Mouse (Mus musculus) embryonic facial prominence, embryonic 12.5 days (tissue): ENCODE data around the gene Dnah10. TPM values are rescaled to one million over a fixed set of nuclear protein-coding genes. Genes with fewer than 3 reads are reported as not detected.

Source experiments
- ATAC-seq: fragments of 200-750 bp; cut with Nextera tagmentation; 2 replicates; pipeline ENCODE4 v1.8.0; 2017; ENCODE audit not compliant: insufficient number of reproducible peaks, insufficient read depth, low FRiP score, low TSS enrichment
- H3K27ac ChIP-seq: fragments of 300-500 bp; sonication (generic); 2 replicates; pipeline ENCODE4 v1.5.1; 2016; ENCODE audit warnings: mild to moderate bottlenecking
- H3K27me3 ChIP-seq: fragments of 300-500 bp; sonication (generic); 2 replicates; pipeline ENCODE4 v1.6.1; 2016; ENCODE audit warnings: mild to moderate bottlenecking, moderate library complexity
- H3K36me3 ChIP-seq: fragments of 300-500 bp; sonication (generic); 2 replicates; pipeline ENCODE4 v1.6.1; 2016; ENCODE audit warnings: mild to moderate bottlenecking
- H3K4me1 ChIP-seq: fragments of 300-500 bp; sonication (generic); 2 replicates; pipeline ENCODE4 v1.6.1; 2016
- H3K4me2 ChIP-seq: fragments of 300-500 bp; sonication (generic); replicated peaks from 2 replicates; pipeline ENCODE4 v1.6.1; 2016; ENCODE audit warnings: mild to moderate bottlenecking, moderate library complexity
- H3K4me3 ChIP-seq: fragments of 300-500 bp; sonication (generic); 2 replicates; pipeline ENCODE4 v1.5.1; 2016; ENCODE audit warnings: mild to moderate bottlenecking
- H3K9ac ChIP-seq: fragments of 300-500 bp; sonication (generic); 2 replicates; pipeline ENCODE4 v1.6.1; 2016; ENCODE audit warnings: mild to moderate bottlenecking, moderate library complexity
- H3K9me3 ChIP-seq: fragments of 300-500 bp; sonication (generic); 2 replicates; pipeline ENCODE4 v1.6.1; 2016; ENCODE audit warnings: mild to moderate bottlenecking, moderate library complexity
- WGBS: fragments of 180-500 bp; shearing (Covaris S2); methylation state at CpG from one replicate; pipeline ENCODE4 v1.1.7; 2016; 5-methylcytosine and 5-hydroxymethylcytosine counted together
- polyA plus RNA-seq: library from polyadenylated mRNA; unstranded; fragments of >200 nt; fragmentation: Nextera tagmentation; extraction: Ambion mirVana; gene quantifications from 2 replicates; pipeline ENCODE4 v1.2.1, GENCODE M21; 2016

The Dnah10 gene
- polyA plus RNA-seq, 1 experiment from 2014 or later = 0.08 TPM

DNA sequence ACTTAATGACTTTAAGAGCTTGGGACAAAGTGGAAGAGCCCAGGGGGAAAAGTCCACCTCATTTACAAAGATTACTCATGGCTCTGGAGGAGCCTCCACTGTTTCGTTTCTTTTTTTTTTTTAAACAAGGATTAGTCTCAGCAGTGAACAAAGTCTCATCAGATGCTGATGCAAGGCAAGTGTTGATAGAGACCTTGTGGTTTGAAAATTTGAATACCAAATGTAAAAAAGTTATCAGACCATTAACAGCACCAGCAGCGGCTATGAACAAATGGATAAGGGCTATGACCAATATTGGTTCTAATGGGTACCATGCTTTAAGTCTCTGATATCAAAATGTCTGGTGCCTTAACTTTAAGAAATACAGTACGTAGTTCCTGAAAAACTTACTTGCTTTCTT is 124.1 kb downstream of the Dnah10 start:
- no peak overlapping the region for H3K9ac ChIP-seq
- ATAC-seq = no peak
- no peak overlapping the region for H3K4me3 ChIP-seq
- H3K27ac ChIP-seq = no peak overlapping the region
- peaks cover 20% of the 10 kb centered on the region for H3K4me1 ChIP-seq
- no peaks in the 10 kb centered on the region for H3K27me3 ChIP-seq
- no peaks in the 10 kb centered on the region for H3K9me3 ChIP-seq
- WGBS = 76% methylated on average over 3 of the region's 3 CpGs
- no peak overlapping the region for H3K4me2 ChIP-seq
- no peaks in the 10 kb centered on the region for H3K36me3 ChIP-seq

DNA sequence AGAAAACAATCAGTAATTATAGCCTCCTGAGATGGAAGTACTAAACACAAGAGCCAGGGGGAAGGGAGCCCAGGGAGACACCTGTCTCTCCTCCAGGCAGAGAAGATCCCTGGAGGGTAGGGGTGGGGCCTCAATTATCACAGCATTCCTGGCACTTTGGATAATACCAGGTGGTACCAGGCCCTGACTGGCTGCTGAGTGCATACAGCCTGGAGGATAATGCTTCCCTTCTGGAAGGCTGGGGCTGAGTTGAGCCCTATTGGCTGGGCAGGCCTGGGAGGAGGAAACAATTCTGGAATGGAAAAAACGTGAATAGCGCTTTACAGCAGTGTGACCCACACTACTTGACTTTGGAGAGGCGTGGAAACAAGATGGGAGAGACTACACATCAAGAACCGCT is 126.7 kb downstream of the Dnah10 start:
- Histone ChIP-seq H3K4me3 (no peak overlapping the region), H3K9me3 (no peaks in the 10 kb centered on the region), H3K27ac (no peak overlapping the region), H3K27me3 (no peaks in the 10 kb centered on the region), H3K9ac (no peak overlapping the region), H3K36me3 (no peaks in the 10 kb centered on the region), H3K4me1 (peaks cover 20% of the 10 kb centered on the region), H3K4me2 (no peak overlapping the region)
- WGBS = 35% methylated on average over 4 of the region's 4 CpGs
- ATAC-seq = no peak

DNA sequence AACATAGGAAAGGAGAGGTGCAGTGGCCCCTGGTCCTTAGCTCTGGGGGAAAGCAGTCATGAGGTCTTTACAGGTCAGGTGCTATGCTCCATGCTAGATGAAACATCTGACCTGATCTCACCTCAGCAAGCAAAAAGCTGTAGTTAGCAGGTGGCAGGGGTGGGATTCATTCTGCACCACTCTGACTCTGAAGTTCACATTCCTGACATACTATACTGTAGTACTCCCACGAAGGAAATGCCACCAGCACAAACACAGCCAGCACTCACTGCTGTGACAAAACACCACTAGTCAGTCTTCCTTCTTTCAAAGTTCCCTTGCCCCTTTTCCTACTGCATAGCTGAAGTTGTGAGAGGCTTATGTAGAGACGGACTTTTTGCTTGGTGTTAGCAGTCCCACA is 127.4 kb downstream of the Dnah10 start:
- no peaks in the 10 kb centered on the region for H3K27me3 ChIP-seq
- peaks cover 13% of the 10 kb centered on the region for H3K4me1 ChIP-seq
- 26% methylated on average over 2 of the region's 2 CpGs for WGBS
- no peak overlapping the region for H3K4me2 ChIP-seq
- H3K9me3 ChIP-seq = no peaks in the 10 kb centered on the region
- H3K36me3 ChIP-seq = no peaks in the 10 kb centered on the region
- H3K27ac ChIP-seq = no peak overlapping the region
- H3K4me3 ChIP-seq = no peak overlapping the region
- H3K9ac ChIP-seq = no peak overlapping the region
- ATAC-seq = no peak

DNA sequence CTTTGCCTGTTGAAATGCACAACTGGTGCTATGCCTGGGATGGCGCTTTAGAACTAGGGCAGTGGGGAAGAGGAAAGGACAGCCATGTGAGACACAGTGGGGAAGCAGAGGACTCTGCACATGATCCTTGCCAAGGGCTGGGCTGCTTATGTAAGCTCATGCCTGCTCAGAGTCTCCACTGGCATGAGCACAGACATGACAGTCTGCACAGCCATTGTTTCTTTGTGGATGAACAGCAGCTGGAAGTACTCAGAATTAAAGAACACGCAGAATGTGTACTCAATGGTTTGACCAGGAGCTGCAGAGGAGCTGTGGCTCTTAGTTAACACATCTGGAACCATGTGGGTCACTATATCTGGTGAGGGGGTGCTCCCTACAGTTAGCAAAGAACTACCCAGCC is 128.2 kb downstream of the Dnah10 start:
- no peak overlapping the region for H3K4me2 ChIP-seq
- H3K36me3 ChIP-seq = no peaks in the 10 kb centered on the region
- H3K27me3 ChIP-seq = no peaks in the 10 kb centered on the region
- no peak overlapping the region for H3K4me3 ChIP-seq
- no peak overlapping the region for H3K27ac ChIP-seq
- WGBS = 72% methylated on average over 2 of the region's 2 CpGs
- H3K9me3 ChIP-seq = no peaks in the 10 kb centered on the region
- ATAC-seq = no peak
- peaks cover 10% of the 10 kb centered on the region; the same call in 1 of the 2 replicates for H3K4me1 ChIP-seq
- H3K9ac ChIP-seq = no peak overlapping the region

DNA sequence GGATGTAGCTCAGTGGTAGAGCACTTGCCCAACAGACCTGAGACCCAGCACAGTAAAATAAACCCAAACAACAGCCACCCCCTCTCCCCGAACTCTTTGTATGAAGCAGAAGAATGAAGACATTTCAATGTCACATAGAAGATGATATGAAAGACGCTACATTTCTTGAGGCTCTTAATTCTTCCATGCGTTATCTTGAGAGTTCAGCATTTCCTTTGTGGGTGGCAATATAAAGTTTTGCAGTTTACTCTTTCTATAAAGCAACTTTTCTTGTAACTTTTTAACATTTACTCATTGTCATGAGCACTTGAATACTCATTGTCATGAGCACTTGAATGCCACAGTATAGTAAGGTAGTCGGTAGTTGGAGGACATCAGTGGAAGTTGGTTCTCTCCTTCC is 129.3 kb downstream of the Dnah10 start:
- Histone ChIP-seq H3K27ac (no peak overlapping the region), H3K4me1 (peaks cover 10% of the 10 kb centered on the region; the same call in 1 of the 2 replicates), H3K9ac (no peak overlapping the region), H3K27me3 (peaks cover 3% of the 10 kb centered on the region; the same call in 1 of the 2 replicates), H3K36me3 (no peaks in the 10 kb centered on the region), H3K4me2 (no peak overlapping the region), H3K4me3 (no peak overlapping the region), H3K9me3 (no peaks in the 10 kb centered on the region)
- ATAC-seq = no peak
- 89% methylated on average over 4 of the region's 4 CpGs for WGBS

DNA sequence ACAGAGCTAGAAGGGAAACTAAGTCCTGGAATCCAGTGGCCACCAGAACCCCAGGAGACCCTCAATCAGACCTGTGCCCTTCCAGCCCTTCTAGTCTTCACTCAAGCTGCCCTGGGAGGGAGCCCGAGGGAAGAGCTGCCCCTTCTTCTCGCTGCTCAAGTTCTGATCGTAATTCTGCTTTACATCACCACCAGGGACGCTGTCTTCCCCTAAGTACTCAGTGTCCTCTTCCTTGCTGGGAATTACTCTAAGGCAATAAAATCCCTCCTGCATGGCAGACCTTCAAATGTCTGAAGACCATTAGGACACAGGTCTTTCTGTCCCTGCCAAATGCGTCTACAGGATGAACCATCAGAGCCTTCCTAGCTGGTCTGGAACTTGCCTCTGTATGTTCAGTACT is 135.1 kb downstream of the Dnah10 start:
- Histone ChIP-seq H3K27me3 (peaks cover 20% of the 10 kb centered on the region), H3K27ac (no peak overlapping the region), H3K36me3 (no peaks in the 10 kb centered on the region), H3K9ac (no peak overlapping the region), H3K9me3 (no peaks in the 10 kb centered on the region), H3K4me2 (no peak overlapping the region), H3K4me1 (peaks cover 19% of the 10 kb centered on the region), H3K4me3 (no peak overlapping the region)
- no peak for ATAC-seq
- 13% methylated on average over 5 of the region's 5 CpGs for WGBS

DNA sequence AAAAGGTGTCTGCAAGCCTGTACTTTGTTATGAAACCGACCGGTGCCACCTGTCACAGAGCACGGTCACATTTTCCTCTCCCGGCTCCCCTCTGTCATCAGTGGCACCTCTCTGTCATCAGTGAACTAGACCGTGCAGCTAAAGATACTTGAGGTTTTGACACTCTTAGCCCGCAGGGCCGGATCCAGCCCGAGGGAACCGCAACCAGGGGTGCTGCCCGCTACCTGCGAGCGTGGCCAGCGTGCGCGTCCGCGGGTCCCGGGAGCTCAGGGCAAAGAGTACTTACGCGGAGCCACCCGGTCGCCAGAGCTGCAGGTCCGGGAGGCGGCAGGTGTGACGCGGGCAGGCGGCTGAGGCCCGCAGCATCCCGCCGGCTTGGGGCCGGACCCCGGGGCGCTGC is 136.6 kb downstream of the Dnah10 start:
- Histone ChIP-seq H3K4me1 (peaks cover 20% of the 10 kb centered on the region), H3K27ac (peak overlapping the region; percentile 81), H3K9ac (peak overlapping the region; percentile 72), H3K4me2 (peak overlapping the region; percentile 98), H3K27me3 (peaks cover 20% of the 10 kb centered on the region), H3K36me3 (peaks cover 3% of the 10 kb centered on the region; the same call in 1 of the 2 replicates), H3K9me3 (no peaks in the 10 kb centered on the region), H3K4me3 (peak overlapping the region; percentile 97)
- WGBS = under 1% methylated on average over 32 of the region's 33 CpGs
- ATAC-seq = no peak; the same call in 1 of the 2 replicates

DNA sequence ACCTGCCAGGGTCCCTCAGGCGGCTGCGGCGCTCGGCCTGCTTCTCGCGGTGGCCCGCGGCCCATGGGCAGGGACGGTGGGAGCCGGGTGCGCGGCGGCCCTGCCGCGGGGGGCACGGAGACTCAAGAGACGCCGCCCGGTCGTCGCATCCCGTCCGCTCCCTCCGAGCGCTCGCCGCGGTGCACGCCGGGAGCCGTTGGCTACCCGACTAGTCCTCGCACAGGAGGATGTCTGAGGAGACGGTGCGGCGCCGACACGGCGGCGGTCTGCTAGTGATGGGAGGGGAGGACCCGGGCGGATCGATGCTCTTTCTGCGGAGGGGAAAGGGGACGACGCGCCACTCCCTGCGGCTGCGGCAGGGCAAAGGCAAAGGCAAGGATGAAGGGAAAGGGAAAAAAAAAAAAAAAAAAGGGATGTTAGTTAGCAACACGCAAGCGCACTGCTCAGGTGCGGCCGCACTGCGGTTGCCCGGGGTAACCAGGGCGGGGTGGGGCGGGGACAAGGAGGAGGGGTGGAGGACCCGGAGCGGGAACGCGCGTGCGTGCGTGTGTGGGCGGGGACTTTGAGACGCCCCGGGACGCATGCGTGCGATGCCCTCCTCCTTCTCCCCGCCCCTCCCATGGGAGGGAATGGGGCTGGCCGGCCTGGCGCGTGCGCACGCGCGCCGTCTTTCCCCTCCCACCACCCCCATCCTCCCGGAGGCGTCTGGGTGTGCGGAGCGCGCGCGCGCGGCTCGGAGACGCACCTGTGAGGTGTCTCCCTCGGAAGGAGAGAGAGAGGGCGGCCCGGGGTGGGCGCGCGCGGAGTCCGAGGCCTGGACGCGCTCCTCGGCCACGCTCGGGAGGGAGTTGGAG is 137.4 kb downstream of the Dnah10 start, which contains the start of the genes Ccdc92 and Zfp664:
Gene Ccdc92, minus strand, starts transcription at position 412 of the 854 bp plus-strand sequence.
Gene Zfp664, plus strand, starts transcription at position 679 of the 854 bp plus-strand sequence.
- under 1% methylated on average over 92 of the region's 103 CpGs for WGBS
- peaks cover 20% of the 10 kb centered on the region for H3K27me3 ChIP-seq

DNA sequence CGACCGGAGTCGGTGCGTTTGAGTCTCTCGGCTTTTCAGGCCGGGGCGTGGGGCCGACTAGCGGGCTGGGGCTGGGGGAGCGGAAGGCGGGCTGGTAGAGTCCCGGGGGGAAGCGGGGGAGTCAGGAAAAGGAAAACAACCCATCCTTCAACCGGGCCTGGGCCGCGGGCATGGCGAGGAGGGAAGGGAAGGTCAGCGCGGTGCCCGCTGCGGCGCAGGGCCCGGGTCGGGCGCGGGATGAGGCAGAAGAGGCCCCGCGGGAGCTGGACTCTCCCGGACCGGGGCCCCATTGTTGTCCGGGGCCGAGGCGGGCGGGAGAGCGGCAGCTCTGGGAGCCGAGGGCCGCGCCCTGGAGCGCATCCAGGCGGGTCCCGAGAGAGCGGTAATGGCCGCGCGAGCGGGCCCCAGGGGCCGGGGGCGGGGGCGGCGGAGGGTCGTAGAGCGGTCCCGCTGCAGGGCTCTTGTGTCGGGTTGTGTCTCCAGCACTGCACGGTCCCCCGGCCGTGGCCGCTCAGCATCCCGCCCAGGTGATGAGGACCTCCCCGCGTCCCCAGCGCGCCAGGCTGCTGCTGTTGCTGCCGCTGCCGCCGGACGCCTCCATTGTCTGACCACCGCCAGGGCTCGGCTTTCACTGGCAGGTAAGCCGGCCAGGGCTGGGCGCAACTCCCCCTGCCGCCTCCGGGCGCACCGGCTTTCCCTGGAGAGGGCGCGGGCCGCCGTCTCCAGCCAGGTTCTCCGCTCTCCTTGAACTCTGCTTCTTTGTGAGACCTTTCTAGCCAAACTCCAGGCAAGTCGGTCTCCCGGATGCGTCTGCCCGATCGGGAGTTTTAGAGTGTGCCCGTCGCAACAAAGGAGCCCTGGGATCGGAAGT is 138.2 kb downstream of the Dnah10 start:
- Histone ChIP-seq H3K27ac (peak overlapping the region; percentile 93), H3K27me3 (peaks cover 20% of the 10 kb centered on the region), H3K4me2 (peak overlapping the region; percentile 61), H3K9ac (peak overlapping the region; percentile 96), H3K4me3 (peak overlapping the region; percentile 97), H3K9me3 (no peaks in the 10 kb centered on the region), H3K4me1 (peaks cover 20% of the 10 kb centered on the region), H3K36me3 (peaks cover 11% of the 10 kb centered on the region; the same call in 1 of the 2 replicates)
- under 1% methylated on average over 76 of the region's 88 CpGs for WGBS
- peak; percentile 50 for ATAC-seq

More for the DNA sequence above, 137.4 kb downstream of the Dnah10 start, which contains the start of the genes Ccdc92 and Zfp664:
- Histone ChIP-seq H3K36me3 (peaks cover 3% of the 10 kb centered on the region; the same call in 1 of the 2 replicates), H3K4me1 (peaks cover 20% of the 10 kb centered on the region), H3K27ac (peak within 1 kb of the TSS; percentile 93), H3K4me3 (peak within 1 kb of the TSS; percentile 97), H3K4me2 (peak within 1 kb of the TSS; percentile 98), H3K9me3 (no peaks in the 10 kb centered on the region), H3K9ac (peak within 1 kb of the TSS; percentile 96)
- peak; percentile 89 for ATAC-seq

DNA sequence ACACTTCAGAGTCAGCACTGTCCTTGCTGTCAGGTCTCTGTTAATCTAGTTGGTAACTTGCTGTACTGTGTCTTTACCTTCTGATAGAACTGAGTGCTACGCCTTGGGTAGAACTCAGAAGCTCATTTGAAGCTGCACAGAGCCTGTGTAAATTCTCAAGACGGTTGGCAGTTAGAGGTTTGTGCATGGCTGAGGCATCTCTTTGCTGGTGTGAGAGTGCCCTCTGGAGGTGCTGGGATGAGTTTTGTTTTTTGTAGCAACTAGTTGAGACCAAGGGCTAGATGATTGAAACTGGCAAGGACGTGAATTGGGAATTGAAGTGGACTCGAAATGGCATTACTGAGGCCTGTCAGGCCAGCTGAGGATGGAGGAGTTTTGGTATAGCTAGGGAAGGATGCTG is 144.1 kb downstream of the Dnah10 start:
- ATAC-seq = peak; percentile 41; the same call in 1 of the 2 replicates
- no peak overlapping the region for H3K4me3 ChIP-seq
- peaks cover 20% of the 10 kb centered on the region; the same call in 1 of the 2 replicates for H3K36me3 ChIP-seq
- H3K9ac ChIP-seq = no peak overlapping the region
- no peak overlapping the region for H3K27ac ChIP-seq
- peaks cover 9% of the 10 kb centered on the region for H3K4me1 ChIP-seq
- H3K9me3 ChIP-seq = no peaks in the 10 kb centered on the region
- WGBS = 46% methylated on average over 4 of the region's 4 CpGs
- H3K4me2 ChIP-seq = no peak overlapping the region
- no peaks in the 10 kb centered on the region for H3K27me3 ChIP-seq

DNA sequence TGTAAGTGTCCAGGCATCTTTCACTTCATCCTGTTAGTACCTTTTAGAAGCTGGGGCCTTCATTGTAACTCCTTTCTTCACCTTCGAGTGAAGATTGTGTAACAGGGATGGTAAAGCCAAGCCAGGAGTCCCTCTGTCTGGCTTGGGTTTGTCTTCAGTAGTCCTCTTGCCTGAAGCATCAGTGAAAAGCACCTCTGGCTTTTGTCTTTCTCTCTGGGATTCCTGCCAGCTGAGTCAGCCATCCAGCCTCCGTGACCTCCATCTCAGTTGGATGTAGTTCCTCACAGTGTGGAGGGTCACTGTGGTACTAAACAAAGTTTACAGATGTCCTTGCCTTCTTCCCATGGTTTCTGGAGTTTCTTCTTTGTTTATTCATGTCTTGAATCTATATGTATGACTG is 147.1 kb downstream of the Dnah10 start:
- H3K27ac ChIP-seq = no peak overlapping the region
- no peaks in the 10 kb centered on the region for H3K9me3 ChIP-seq
- no peak overlapping the region for H3K9ac ChIP-seq
- ATAC-seq = no peak
- H3K36me3 ChIP-seq = peaks cover 36% of the 10 kb centered on the region; the same call in 1 of the 2 replicates
- H3K4me2 ChIP-seq = no peak overlapping the region
- H3K27me3 ChIP-seq = no peaks in the 10 kb centered on the region
- 75% methylated on average over 2 of the region's 2 CpGs for WGBS
- no peak overlapping the region for H3K4me3 ChIP-seq
- H3K4me1 ChIP-seq = no peaks in the 10 kb centered on the region
